Mouse (Mus musculus) spleen, adult 2 months (tissue): ENCODE measurements at regions not wholly inside any gene's neighbourhood (a gene's known extent, or its start where the extent isn't known, plus 50 kb on each side); places are given as distances from the start of the nearest gene placed in this dataset.

Source experiments
- CTCF ChIP-seq: fragments of 200-500 bp; IDR thresholded peaks from 2 replicates; pipeline ENCODE4 v1.5.1; 2011; ENCODE audit warnings: mild to moderate bottlenecking, inconsistent platforms; ENCODE audit not compliant: insufficient read depth, insufficient read length, insufficient replicate concordance; ENCODE audit errors: extremely low read depth
- POLR2A ChIP-seq: fragments of 200-500 bp; IDR thresholded peaks from 2 replicates; pipeline ENCODE4 v1.6.1; 2011; ENCODE audit warnings: low read depth, low read length, inconsistent platforms

DNA sequence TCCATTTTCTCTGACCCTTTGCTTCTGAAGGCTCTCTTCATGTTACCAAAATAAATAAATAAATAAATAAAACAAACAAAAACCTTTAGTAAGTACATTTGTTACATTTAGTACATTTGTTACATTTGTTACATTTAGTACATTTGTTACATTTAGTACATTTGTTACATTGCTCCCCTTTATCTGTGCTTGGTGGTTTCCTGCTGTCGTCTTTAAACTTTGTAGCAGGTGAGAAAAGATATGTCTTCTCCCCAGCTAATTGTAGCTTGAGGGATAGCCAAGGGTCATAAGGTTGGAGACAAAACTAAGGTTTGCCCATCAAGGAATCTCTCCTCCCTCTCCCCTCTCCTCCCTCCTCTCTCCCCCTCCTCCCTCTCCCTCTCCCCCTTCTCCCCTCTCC lies 92.0 kb downstream of the Il20rb start:
- TF ChIP-seq CTCF (no peak), POLR2A (no peak)
